Mouse (Mus musculus): Measurements from ENCODE around the gene Camkmt. TPM values are rescaled to one million over a fixed set of nuclear protein-coding genes. Genes with fewer than 3 reads are reported as not detected.
A peak's percentile ranks its signal among the peaks of the same experiment; 100 is the strongest.

Gene Camkmt
- polyA plus RNA-seq, 1 experiment from 2014 or later = 19.4 TPM

DNA sequence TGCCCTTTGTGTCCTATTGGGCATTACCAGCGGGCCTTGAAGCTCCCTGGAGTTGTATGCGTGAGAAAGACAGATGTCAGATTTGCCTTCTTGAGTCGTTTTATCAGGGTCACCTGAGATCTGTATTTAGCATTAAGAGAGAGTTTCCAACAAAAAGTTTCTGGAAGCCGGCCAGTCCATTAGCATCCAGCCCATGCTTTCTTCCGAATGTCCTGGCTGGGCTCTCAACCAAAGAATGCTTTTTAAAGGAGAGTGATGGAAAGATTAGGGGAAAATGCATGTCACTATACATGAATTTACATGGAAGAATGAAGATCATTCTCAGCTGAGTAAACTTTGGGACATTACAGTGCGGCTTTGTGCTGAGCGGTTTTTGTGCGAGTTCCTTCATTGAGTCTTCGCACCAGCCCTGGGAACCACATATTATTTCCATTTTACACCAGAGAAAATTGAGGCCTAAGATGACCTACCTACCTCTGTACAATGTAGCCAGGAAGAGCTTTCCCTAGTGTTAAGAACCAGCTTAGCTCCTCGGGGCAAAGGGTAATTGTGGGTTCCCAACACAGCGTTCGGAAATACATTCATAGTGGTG is 176.6 kb downstream of the Camkmt start:
- H3K27ac ChIP-seq (replicated peaks; ENCODE audit: low read depth, low read length) = no peak overlapping the region
- no peaks in the 10 kb centered on the region for H3K36me3 ChIP-seq (ENCODE audit: control insufficient read depth, insufficient read depth, low read length)
- DNase-seq (no peak), ATAC-seq (ENCODE audit: low FRiP score, low TSS enrichment) (no peak)
- H3K9me3 ChIP-seq (ENCODE audit: control insufficient read depth, low read length) = no peaks in the 10 kb centered on the region
- WGBS = 70% methylated on average over 12 of the region's 12 CpGs
- no peak overlapping the region for H3K9ac ChIP-seq (replicated peaks; ENCODE audit: low read length)
- no peak overlapping the region for H3K4me2 ChIP-seq (ENCODE audit: low read length)
- H3K4me1 ChIP-seq (ENCODE audit: control insufficient read depth, insufficient read depth, low read length) = peaks cover 9% of the 10 kb centered on the region
- H3K27me3 ChIP-seq (ENCODE audit: control insufficient read depth, insufficient read depth, low read length) = no peaks in the 10 kb centered on the region
- H3K4me3 ChIP-seq (replicated peaks; ENCODE audit: low read depth, low read length) = no peak overlapping the region

DNA sequence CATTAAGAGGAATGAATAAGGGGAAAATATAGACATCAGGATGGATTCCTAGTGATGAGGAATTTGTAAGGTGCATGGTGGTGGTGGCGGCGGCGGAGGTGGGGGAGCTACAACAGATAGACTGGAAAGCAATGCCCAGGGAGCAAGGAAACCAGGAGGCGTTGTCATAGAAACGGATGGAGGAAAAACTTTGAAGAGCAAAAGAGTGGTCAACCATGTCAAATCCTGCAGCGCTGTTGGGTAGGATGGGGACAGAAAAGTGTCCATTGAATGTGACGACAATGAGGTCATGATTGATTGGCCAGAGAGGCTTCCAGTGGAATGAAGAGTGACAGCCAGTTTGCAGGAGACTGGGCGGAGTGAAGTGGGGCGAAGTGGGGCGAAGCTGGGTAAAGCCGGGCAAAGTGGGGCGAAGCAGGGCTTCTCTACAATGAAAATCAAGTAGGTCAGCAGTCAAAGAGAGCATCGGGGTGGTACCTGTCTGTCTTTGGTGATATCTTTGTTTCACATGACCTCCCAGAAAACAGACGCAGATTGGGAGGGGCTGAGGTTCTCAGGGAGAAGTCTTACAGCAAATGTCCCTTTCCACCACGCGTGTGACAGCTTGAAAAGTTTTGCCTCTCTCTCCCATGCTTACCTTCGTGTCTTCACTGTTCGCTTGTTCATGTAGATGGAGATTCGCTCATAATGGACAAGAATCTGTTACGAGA is 181.3 kb downstream of the Camkmt start:
- H3K27me3 ChIP-seq (ENCODE audit: control insufficient read depth, insufficient read depth, low read length) = no peaks in the 10 kb centered on the region; the same call in 1 of the 2 replicates
- H3K4me3 ChIP-seq (replicated peaks; ENCODE audit: low read depth, low read length) = no peak overlapping the region
- 16% methylated on average over 20 of the region's 20 CpGs for WGBS
- H3K36me3 ChIP-seq (ENCODE audit: control insufficient read depth, insufficient read depth, low read length) = no peaks in the 10 kb centered on the region
- ATAC-seq (ENCODE audit: low FRiP score, low TSS enrichment) (no peak; the same call in 1 of the 2 replicates), DNase-seq (peak; percentile 67)
- H3K9me3 ChIP-seq (ENCODE audit: control insufficient read depth, low read length) = no peaks in the 10 kb centered on the region
- no peak overlapping the region for H3K9ac ChIP-seq (replicated peaks; ENCODE audit: low read length)
- peak overlapping the region; percentile 35 for H3K4me2 ChIP-seq (ENCODE audit: low read length)
- no peak overlapping the region for H3K27ac ChIP-seq (replicated peaks; ENCODE audit: low read depth, low read length)
- peaks cover 9% of the 10 kb centered on the region for H3K4me1 ChIP-seq (ENCODE audit: control insufficient read depth, insufficient read depth, low read length)

DNA sequence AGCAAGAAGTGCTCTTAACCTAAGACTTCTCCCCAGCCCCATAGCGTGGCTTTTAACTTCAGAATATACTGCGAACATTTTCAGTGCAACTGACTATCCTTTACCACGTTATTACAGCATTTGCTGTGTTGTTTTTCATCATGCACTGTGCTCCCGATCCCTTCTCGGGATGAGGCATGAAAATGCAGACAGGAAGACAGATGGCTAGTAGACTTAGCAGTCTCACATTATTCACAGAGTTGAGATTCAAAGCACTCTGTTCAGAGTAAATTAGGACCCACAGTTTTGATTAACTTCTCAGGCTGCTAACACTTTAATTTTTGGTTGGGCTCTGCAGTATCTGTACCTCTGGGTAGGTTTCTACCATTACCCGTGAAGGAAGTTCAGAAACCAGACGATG is 189.4 kb downstream of the Camkmt start:
- WGBS = 89% methylated on average over 7 of the region's 7 CpGs
- Histone ChIP-seq H3K4me1 (ENCODE audit: control insufficient read depth, insufficient read depth, low read length) (no peaks in the 10 kb centered on the region), H3K4me3 (replicated peaks; ENCODE audit: low read depth, low read length) (no peak overlapping the region), H3K9ac (replicated peaks; ENCODE audit: low read length) (no peak overlapping the region), H3K9me3 (ENCODE audit: control insufficient read depth, low read length) (no peaks in the 10 kb centered on the region; the same call in 1 of the 2 replicates), H3K36me3 (ENCODE audit: control insufficient read depth, insufficient read depth, low read length) (no peaks in the 10 kb centered on the region), H3K4me2 (ENCODE audit: low read length) (no peak overlapping the region), H3K27me3 (ENCODE audit: control insufficient read depth, insufficient read depth, low read length) (0 out of 2 replicates have a peak, but pooled peaks cover 2% of the 10 kb centered on the region), H3K27ac (replicated peaks; ENCODE audit: low read depth, low read length) (no peak overlapping the region)
- DNase-seq (no peak), ATAC-seq (ENCODE audit: low FRiP score, low TSS enrichment) (no peak)

DNA sequence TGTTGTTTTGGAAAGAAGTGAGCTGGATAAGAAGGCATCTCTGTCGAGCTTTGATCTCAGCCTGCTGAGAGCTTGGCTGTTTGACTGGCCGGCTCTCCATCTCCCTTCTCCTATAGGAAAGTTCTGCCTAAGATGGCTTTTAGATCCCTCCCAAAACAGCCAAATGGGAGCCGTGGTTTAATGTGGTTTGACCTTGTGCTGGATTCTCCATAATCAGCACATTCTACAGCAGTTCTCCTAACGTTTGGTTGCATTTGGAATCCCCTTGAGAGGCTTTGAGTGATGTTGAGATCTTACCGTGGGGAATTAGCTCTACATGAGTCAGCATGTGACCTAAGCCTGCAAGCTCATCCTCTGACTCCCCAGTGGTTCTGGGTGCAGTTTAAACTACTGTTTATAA is 192.1 kb downstream of the Camkmt start:
- Histone ChIP-seq H3K9me3 (ENCODE audit: control insufficient read depth, low read length) (no peaks in the 10 kb centered on the region; the same call in 1 of the 2 replicates), H3K4me1 (ENCODE audit: control insufficient read depth, insufficient read depth, low read length) (no peaks in the 10 kb centered on the region), H3K9ac (replicated peaks; ENCODE audit: low read length) (no peak overlapping the region), H3K27ac (replicated peaks; ENCODE audit: low read depth, low read length) (no peak overlapping the region), H3K4me2 (ENCODE audit: low read length) (no peak overlapping the region), H3K27me3 (ENCODE audit: control insufficient read depth, insufficient read depth, low read length) (0 out of 2 replicates have a peak, but pooled peaks cover 2% of the 10 kb centered on the region), H3K4me3 (replicated peaks; ENCODE audit: low read depth, low read length) (no peak overlapping the region), H3K36me3 (ENCODE audit: control insufficient read depth, insufficient read depth, low read length) (no peaks in the 10 kb centered on the region)
- 71% methylated on average over 5 of the region's 5 CpGs for WGBS
- ATAC-seq (ENCODE audit: low FRiP score, low TSS enrichment) = no peak
- no peak for DNase-seq

DNA sequence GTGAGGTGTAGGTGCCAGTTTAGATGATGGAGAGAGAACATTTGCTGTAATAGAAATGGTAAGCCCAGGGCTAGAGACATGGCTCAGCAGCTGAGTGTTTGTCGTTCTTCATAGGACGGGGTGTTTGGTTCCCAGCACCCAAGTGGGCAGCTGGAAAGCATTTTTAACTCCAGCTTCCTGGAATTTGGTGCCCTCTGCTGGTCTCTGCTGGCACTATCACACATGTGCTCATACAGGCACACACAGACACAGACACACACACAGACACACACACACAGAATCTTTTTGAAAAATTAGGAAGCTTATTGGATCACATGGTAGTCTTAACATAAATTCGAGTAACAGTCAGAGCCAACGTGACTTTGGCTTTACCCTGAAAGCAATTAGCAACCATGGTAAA is 200.8 kb downstream of the Camkmt start:
- DNase-seq = no peak
- Histone ChIP-seq H3K9ac (replicated peaks; ENCODE audit: low read length) (no peak overlapping the region), H3K36me3 (ENCODE audit: control insufficient read depth, insufficient read depth, low read length) (no peaks in the 10 kb centered on the region), H3K27ac (replicated peaks; ENCODE audit: low read depth, low read length) (no peak overlapping the region), H3K4me1 (ENCODE audit: control insufficient read depth, insufficient read depth, low read length) (no peaks in the 10 kb centered on the region), H3K4me3 (replicated peaks; ENCODE audit: low read depth, low read length) (no peak overlapping the region), H3K4me2 (ENCODE audit: low read length) (no peak overlapping the region), H3K9me3 (ENCODE audit: control insufficient read depth, low read length) (no peaks in the 10 kb centered on the region), H3K27me3 (ENCODE audit: control insufficient read depth, insufficient read depth, low read length) (no peaks in the 10 kb centered on the region)
- 92% methylated on average over 4 of the region's 4 CpGs for WGBS
- no peak for ATAC-seq (ENCODE audit: low FRiP score, low TSS enrichment)

- H3K4me2 ChIP-seq (ENCODE audit: low read length) = no peak overlapping the region
- no peak overlapping the region for H3K27ac ChIP-seq (replicated peaks; ENCODE audit: low read depth, low read length)
- no peaks in the 10 kb centered on the region for H3K4me1 ChIP-seq (ENCODE audit: control insufficient read depth, insufficient read depth, low read length)
- DNase-seq (no peak), ATAC-seq (ENCODE audit: low FRiP score, low TSS enrichment) (no peak)
- H3K36me3 ChIP-seq (ENCODE audit: control insufficient read depth, insufficient read depth, low read length) = no peaks in the 10 kb centered on the region
- no peak overlapping the region for H3K9ac ChIP-seq (replicated peaks; ENCODE audit: low read length)
- WGBS = 94% methylated on average over 5 of the region's 5 CpGs
- no peak overlapping the region for H3K4me3 ChIP-seq (replicated peaks; ENCODE audit: low read depth, low read length)
- H3K27me3 ChIP-seq (ENCODE audit: control insufficient read depth, insufficient read depth, low read length) = no peaks in the 10 kb centered on the region
- H3K9me3 ChIP-seq (ENCODE audit: control insufficient read depth, low read length) = no peaks in the 10 kb centered on the region
Observed at GRCm38 (mm10) chr17:85291601-85292000, 201.2 kb downstream of the Camkmt start.

- ATAC-seq (ENCODE audit: low FRiP score, low TSS enrichment) (no peak), DNase-seq (no peak)
- Histone ChIP-seq H3K4me1 (ENCODE audit: control insufficient read depth, insufficient read depth, low read length) (no peaks in the 10 kb centered on the region), H3K27me3 (ENCODE audit: control insufficient read depth, insufficient read depth, low read length) (no peaks in the 10 kb centered on the region), H3K4me3 (replicated peaks; ENCODE audit: low read depth, low read length) (no peak overlapping the region), H3K9ac (replicated peaks; ENCODE audit: low read length) (no peak overlapping the region), H3K9me3 (ENCODE audit: control insufficient read depth, low read length) (no peaks in the 10 kb centered on the region), H3K4me2 (ENCODE audit: low read length) (no peak overlapping the region), H3K36me3 (ENCODE audit: control insufficient read depth, insufficient read depth, low read length) (no peaks in the 10 kb centered on the region), H3K27ac (replicated peaks; ENCODE audit: low read depth, low read length) (no peak overlapping the region)
- 79% methylated on average over 6 of the region's 6 CpGs for WGBS
Observed at GRCm38 (mm10) chr17:85292276-85292675, 201.9 kb downstream of the Camkmt start.

DNA sequence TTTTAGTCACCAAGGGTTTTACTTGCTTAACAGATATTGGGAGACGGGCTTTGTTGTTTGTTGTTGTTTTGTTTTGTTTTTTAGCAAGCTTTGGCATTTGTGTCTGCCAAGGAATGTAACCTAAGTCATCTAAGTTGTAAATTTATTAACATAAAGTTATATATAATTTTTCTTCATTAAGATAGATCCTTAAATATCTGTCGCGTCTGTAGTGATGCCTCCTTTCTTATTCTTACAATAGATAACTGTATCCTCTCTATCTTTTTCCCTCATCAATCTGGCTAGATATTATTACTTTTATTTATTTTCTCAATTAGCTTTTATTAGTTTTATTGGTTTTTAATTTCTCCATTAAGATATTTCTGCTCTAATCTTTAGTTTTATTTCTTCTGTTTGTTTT is 213.3 kb downstream of the Camkmt start:
- H3K9ac ChIP-seq (replicated peaks; ENCODE audit: low read length) = no peak overlapping the region
- ATAC-seq (ENCODE audit: low FRiP score, low TSS enrichment) (no peak), DNase-seq (peak; percentile 51)
- no peak overlapping the region for H3K4me2 ChIP-seq (ENCODE audit: low read length)
- H3K4me1 ChIP-seq (ENCODE audit: control insufficient read depth, insufficient read depth, low read length) = no peaks in the 10 kb centered on the region
- H3K9me3 ChIP-seq (ENCODE audit: control insufficient read depth, low read length) = peaks cover 3% of the 10 kb centered on the region; the same call in 1 of the 2 replicates
- 96% methylated on average over 3 of the region's 3 CpGs for WGBS
- no peaks in the 10 kb centered on the region for H3K36me3 ChIP-seq (ENCODE audit: control insufficient read depth, insufficient read depth, low read length)
- no peaks in the 10 kb centered on the region for H3K27me3 ChIP-seq (ENCODE audit: control insufficient read depth, insufficient read depth, low read length)
- H3K27ac ChIP-seq (replicated peaks; ENCODE audit: low read depth, low read length) = no peak overlapping the region
- H3K4me3 ChIP-seq (replicated peaks; ENCODE audit: low read depth, low read length) = no peak overlapping the region

DNA sequence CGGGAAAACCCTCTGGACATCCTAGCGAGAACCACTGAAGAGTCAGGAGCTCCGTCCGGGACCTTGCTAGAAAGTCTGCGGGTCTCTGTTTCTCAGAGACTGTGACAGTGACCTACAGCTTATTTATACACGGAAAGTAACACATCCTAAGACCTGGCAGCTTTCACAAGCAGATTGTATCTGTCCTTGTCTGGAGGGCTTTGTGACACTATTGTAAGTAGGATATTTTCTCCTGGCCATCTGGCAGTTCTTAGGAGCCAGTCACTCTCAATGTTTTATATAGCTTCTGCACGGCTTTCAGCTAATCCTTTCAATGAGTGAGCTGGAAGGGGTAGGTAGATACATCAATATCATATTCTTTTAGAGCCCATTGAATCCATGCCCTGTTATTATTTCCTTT is 218.2 kb downstream of the Camkmt start:
- no peaks in the 10 kb centered on the region for H3K4me1 ChIP-seq (ENCODE audit: control insufficient read depth, insufficient read depth, low read length)
- H3K36me3 ChIP-seq (ENCODE audit: control insufficient read depth, insufficient read depth, low read length) = no peaks in the 10 kb centered on the region
- H3K9ac ChIP-seq (replicated peaks; ENCODE audit: low read length) = no peak overlapping the region
- no peak for ATAC-seq (ENCODE audit: low FRiP score, low TSS enrichment)
- DNase-seq = no peak
- H3K9me3 ChIP-seq (ENCODE audit: control insufficient read depth, low read length) = no peaks in the 10 kb centered on the region
- WGBS = 59% methylated on average over 7 of the region's 7 CpGs
- H3K27me3 ChIP-seq (ENCODE audit: control insufficient read depth, insufficient read depth, low read length) = no peaks in the 10 kb centered on the region
- H3K27ac ChIP-seq (replicated peaks; ENCODE audit: low read depth, low read length) = no peak overlapping the region
- no peak overlapping the region for H3K4me2 ChIP-seq (ENCODE audit: low read length)
- H3K4me3 ChIP-seq (replicated peaks; ENCODE audit: low read depth, low read length) = no peak overlapping the region
